ENCODE assay signal across 29 mouse cellular contexts in the genomic region with DNA sequence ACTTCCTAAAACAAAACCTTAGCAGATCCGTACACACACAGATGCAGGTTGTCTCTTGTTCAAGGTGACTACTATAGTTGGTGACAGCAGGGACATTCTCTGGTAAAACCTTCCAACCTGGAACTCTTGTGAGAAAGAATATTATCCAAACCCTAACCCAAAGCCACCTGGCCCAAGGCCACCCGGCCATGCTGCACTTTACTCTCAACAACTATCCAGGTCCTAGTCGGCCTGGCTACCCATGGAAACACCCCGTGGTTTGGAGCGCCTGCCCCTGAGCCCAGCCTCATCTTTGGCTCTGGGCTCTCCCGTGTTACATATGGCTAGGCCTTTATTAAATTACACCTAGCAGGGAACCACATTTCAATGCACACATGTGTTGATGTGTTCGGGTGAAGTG. TPM values are rescaled to one million over a fixed set of nuclear protein-coding genes. Genes with fewer than 3 reads are reported as not detected.
DNase-seq lines count a peak whose midpoint lies in the region; ATAC-seq and TF ChIP-seq lines count a peak whose summit lies in the region.
"Had no signal": no experiment of that assay in that cellular context is flagged by ENCODE, and none has a peak within 500 bp of the region (broad histone marks: within the 10 kb centered on the region; RNA-seq: fewer than 3 reads in every experiment).

No protein-coding gene starts in this region.

- no peak overlapping the region for H3K4me3 ChIP-seq in kidney, adult 2 months (ENCODE audit: insufficient read depth, low read depth, low read length)
- H3K4me3 ChIP-seq in kidney, embryonic 16.5 days (ENCODE audit: low read length) = no peak overlapping the region
- H3K4me3 ChIP-seq in brown adipose tissue, adult 24 weeks (ENCODE audit: insufficient read depth, low read depth, low read length) = no peak overlapping the region
- H3K4me3 ChIP-seq: embryonic facial prominence, embryonic 13.5 days; embryonic facial prominence, embryonic 15.5 days; erythroblast, embryonic 14.5 days; forebrain, embryonic 10.5 days; forebrain, embryonic 12.5 days had no signal

- no peak overlapping the region for H3K4me2 ChIP-seq in kidney, embryonic 16.5 days (replicated peaks; ENCODE audit: low read depth, low read length)
- H3K4me2 ChIP-seq: embryonic facial prominence, embryonic 13.5 days; embryonic facial prominence, embryonic 15.5 days; forebrain, embryonic 12.5 days had no signal

- peak overlapping the region; percentile 54 for H3K27ac ChIP-seq in kidney, adult 2 months (ENCODE audit: insufficient read depth, low read depth, low read length)
- H3K27ac ChIP-seq in kidney, embryonic 16.5 days (ENCODE audit: low read length) = no peak overlapping the region
- 0 out of 2 replicates have a peak overlapping the region, but pooled peaks have one; percentile 5 for H3K27ac ChIP-seq in brown adipose tissue, adult 24 weeks (replicated peaks; ENCODE audit: low read depth, low read length)
- H3K27ac ChIP-seq: embryonic facial prominence, embryonic 13.5 days; forebrain, embryonic 10.5 days; forebrain, embryonic 12.5 days had no signal

- peak; percentile 43 for DNase-seq in kidney, adult 11 months
- no peak for DNase-seq in kidney, adult 8-10 months
- DNase-seq in kidney, adult 2 months = peak; percentile 55
- peak; percentile 57 to 69 for DNase-seq in kidney, postnatal 36 days
- DNase-seq in kidney, postnatal 14 days = no peak
- DNase-seq: adrenal gland, adult 8-10 months; adrenal gland, postnatal 14 days; adrenal gland, postnatal 36 days; B cell, adult 2 months; cerebellum, adult 11 months; cerebellum, adult 18-20 months; cerebellum, adult 8-10 months; cerebellum, adult 9-11 months; cerebellum, postnatal 14 days; cerebellum, postnatal 36 days; embryo, embryonic 11 days had no signal

- ATAC-seq in kidney, embryonic 16.5 days (ENCODE audit: low FRiP score, low TSS enrichment) = no peak
- ATAC-seq: activated CD4-positive, CD25-positive, alpha-beta regulatory T cell, adult 4 months; CD4-positive, CD25-positive, alpha-beta regulatory T cell, adult 4 months; forebrain, embryonic 14.5 days; Patski had no signal

- H3K9ac ChIP-seq in kidney, embryonic 16.5 days (replicated peaks; ENCODE audit: low read length) = no peak overlapping the region
- H3K9ac ChIP-seq: embryonic facial prominence, embryonic 13.5 days; embryonic facial prominence, embryonic 15.5 days; forebrain, embryonic 12.5 days had no signal

- peaks cover 71% of the 10 kb centered on the region for H3K4me1 ChIP-seq in kidney, adult 2 months (ENCODE audit: control insufficient read depth, insufficient read depth, low read length)
- H3K4me1 ChIP-seq in kidney, embryonic 16.5 days (ENCODE audit: insufficient read depth, low read length) = peaks cover 4% of the 10 kb centered on the region
- H3K4me1 ChIP-seq in brown adipose tissue, adult 24 weeks (ENCODE audit: control insufficient read depth, insufficient read depth, insufficient read length, low read length) = peaks cover 12% of the 10 kb centered on the region; the same call in 1 of the 2 replicates
- H3K4me1 ChIP-seq: embryonic facial prominence, embryonic 13.5 days; embryonic facial prominence, embryonic 15.5 days; forebrain, embryonic 12.5 days had no signal

- H3K9me3 ChIP-seq in kidney, embryonic 16.5 days (ENCODE audit: low read length) = no peaks in the 10 kb centered on the region
- H3K9me3 ChIP-seq: embryonic facial prominence, embryonic 13.5 days; embryonic facial prominence, embryonic 15.5 days; forebrain, embryonic 10.5 days; forebrain, embryonic 12.5 days; G1E had no signal

- TF ChIP-seq POLR2A in kidney, adult 2 months (IDR thresholded peaks at IDR 0.05; ENCODE audit: low read depth, low read length) = no peak

- H3K36me3 ChIP-seq in kidney, adult 2 months (ENCODE audit: control insufficient read depth, insufficient read depth, low read length) = no peaks in the 10 kb centered on the region
- no peaks in the 10 kb centered on the region for H3K36me3 ChIP-seq in kidney, embryonic 16.5 days (ENCODE audit: insufficient read depth, low read length)
- H3K36me3 ChIP-seq: embryonic facial prominence, embryonic 13.5 days; embryonic facial prominence, embryonic 15.5 days; forebrain, embryonic 10.5 days; forebrain, embryonic 12.5 days; G1E had no signal

- TF ChIP-seq CTCF in kidney, adult 2 months (conservative IDR thresholded peaks at IDR 0.05; ENCODE audit: insufficient read depth, insufficient read length, low read depth, low read length) = no peak

- WGBS in kidney, adult 2 months = 55% methylated on average over 7 of the region's 7 CpGs
- 91% methylated on average over 7 of the region's 7 CpGs for WGBS in kidney, embryonic 16.5 days

- no peaks in the 10 kb centered on the region for H3K27me3 ChIP-seq in kidney, adult 2 months (replicated peaks; ENCODE audit: control insufficient read depth, insufficient read depth, low read length)
- H3K27me3 ChIP-seq in kidney, embryonic 16.5 days (ENCODE audit: insufficient read depth, low read length) = no peaks in the 10 kb centered on the region
- H3K27me3 ChIP-seq: CH12.LX; embryonic facial prominence, embryonic 13.5 days; embryonic facial prominence, embryonic 15.5 days; forebrain, embryonic 12.5 days; Patski had no signal

RNA-seq across cellular contexts. Expression of a gene that starts 35.5 kb away (rescaled TPM):
- polyA plus RNA-seq in kidney, adult 2 months (2012; rRNA removed) = 86.3 and 105 TPM in 2 replicates
- polyA plus RNA-seq in kidney, embryonic 16.5 days (2015; fragmentation: Nextera tagmentation; extraction: Ambion mirVana) = 30.9 and 33.2 TPM in 2 replicates
- 73.6 and 74.3 TPM in 2 replicates for polyA plus RNA-seq in brown adipose tissue, adult 24 weeks (2012; ENCODE audit: insufficient read depth, insufficient read length, missing spikeins)
- polyA plus RNA-seq: activated CD4-positive, CD25-positive, alpha-beta regulatory T cell, adult 4 months; CD4-positive, CD25-positive, alpha-beta regulatory T cell, adult 4 months; erythroblast, embryonic 14.5 days had no signal

Comparison
In these comparisons a context has a peak if more than half of its experiments do, and no peak if none do; other contexts are left out.
1. DNase-seq: peak in kidney, adult 11 months (single experiment), kidney, adult 2 months (single experiment) and kidney, postnatal 36 days (2 of 2); none in kidney, adult 8-10 months (0 of 2) and kidney, postnatal 14 days (single experiment).